Mouse (Mus musculus): ENCODE results near the gene Gfi1.

DNA sequence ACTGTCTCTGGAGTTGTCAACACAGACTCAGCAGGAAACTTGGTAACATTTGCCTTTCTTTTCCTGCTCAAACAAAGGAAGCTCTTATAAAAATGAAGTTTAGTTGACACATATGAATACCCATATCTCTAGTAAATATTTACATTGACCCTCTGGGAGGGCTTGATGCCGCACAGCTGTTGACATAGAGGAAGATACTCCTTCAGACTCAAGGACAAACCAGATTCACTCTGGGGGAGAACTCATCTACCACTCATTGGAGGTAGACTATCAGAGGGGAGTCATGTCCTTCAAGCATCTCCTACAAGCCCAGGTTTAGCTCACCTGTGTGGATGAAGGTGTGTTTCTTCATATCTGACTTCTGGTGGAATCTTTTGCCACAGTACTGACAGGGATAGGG is 6.0 kb downstream of the Gfi1 start:
- TF ChIP-seq CTCF (IDR thresholded peaks at IDR 0.05; ENCODE audit: control insufficient read depth, insufficient read depth, low read length) (no peak), POLR2A (IDR thresholded peaks at IDR 0.05; ENCODE audit: borderline replicate concordance, control insufficient read depth, low read depth, low read length) (no peak)

All from bone marrow, adult 2 months (tissue).